Mouse (Mus musculus) brain, embryonic 14.5 days (tissue): ENCODE data around the gene Uchl1.

Experiments used
- CTCF ChIP-seq: fragments of 200-500 bp; IDR thresholded peaks from 2 replicates; pipeline ENCODE4 v1.5.1; 2012; ENCODE audit warnings: inconsistent platforms, mild to moderate bottlenecking, moderate library complexity, borderline replicate concordance; ENCODE audit not compliant: insufficient read depth, insufficient read length; ENCODE audit errors: extremely low read depth
- POLR2A ChIP-seq: fragments of 200-500 bp; IDR thresholded peaks from 2 replicates; pipeline ENCODE4 v1.6.1; 2012; ENCODE audit warnings: mild to moderate bottlenecking, inconsistent platforms, borderline replicate concordance; ENCODE audit not compliant: poor library complexity, insufficient read depth, insufficient read length, severe bottlenecking; ENCODE audit errors: extremely low read depth

DNA sequence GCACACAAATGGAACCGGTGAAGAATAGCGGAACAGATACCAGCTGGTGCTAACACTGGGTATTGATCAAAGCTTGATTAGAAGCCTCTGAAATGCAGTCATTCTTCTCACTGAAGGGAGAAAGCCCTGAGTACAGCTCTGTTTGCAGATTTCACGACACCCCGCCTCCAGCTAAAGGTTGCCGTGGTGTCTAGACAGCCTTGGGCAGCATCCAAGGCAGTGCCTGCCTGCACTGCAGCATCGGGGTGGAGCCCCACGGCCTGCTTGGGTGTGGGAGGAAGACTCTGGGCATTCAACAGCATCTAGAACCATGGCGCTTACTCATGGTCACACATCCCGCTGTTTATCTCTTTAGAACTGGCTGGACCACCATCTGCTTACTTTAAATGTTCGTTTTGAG is 3.3 kb downstream of the Uchl1 start:
- TF ChIP-seq CTCF (no peak), POLR2A (no peak)
